9 mouse cellular contexts compared by ENCODE assay signal in the genomic region with DNA sequence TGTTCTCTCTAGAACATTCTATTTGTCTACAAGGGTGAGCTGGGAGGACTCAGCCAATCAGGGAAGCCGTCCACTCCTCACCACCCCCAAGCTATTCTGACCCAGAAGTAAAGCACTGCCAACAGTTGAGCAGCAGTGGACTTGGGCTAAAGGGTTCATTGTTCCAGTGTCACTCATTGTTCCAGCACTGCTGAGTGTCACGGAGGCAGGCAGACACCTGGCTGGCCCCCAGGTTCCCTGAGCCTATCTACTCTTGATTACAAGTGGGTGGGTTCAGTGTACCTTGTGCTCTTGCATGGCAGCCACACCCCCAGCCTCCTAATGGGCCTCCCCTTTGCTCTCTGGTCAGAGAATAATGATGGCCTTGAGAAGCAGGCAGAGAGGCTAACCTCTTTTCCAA. TPM values are rescaled to one million over a fixed set of nuclear protein-coding genes. Genes with fewer than 3 reads are reported as not detected.
DNase-seq lines count a peak whose midpoint lies in the region; ATAC-seq and TF ChIP-seq lines count a peak whose summit lies in the region.
"Had no signal": no experiment of that assay in that cellular context is flagged by ENCODE, and none has a peak within 500 bp of the region (broad histone marks: within the 10 kb centered on the region; RNA-seq: fewer than 3 reads in every experiment).

No protein-coding gene starts in this region.

- ATAC-seq in liver, embryonic 11.5 days (replicated peaks; ENCODE audit: low FRiP score), result no peak
- ATAC-seq in intestine, embryonic 15.5 days, result peak; percentile 98
- peak; percentile 97 for ATAC-seq in stomach, embryonic 16.5 days (ENCODE audit: insufficient read depth, low FRiP score)
- ATAC-seq in forebrain, postnatal 0 days, result no peak

- peaks cover 5% of the 10 kb centered on the region; the same call in 1 of the 2 replicates for H3K36me3 ChIP-seq in liver, adult 2 months (ENCODE audit: control insufficient read depth, insufficient read depth, low read length)
- H3K36me3 ChIP-seq in liver, embryonic 11.5 days (ENCODE audit: control insufficient read depth, insufficient read depth, low read length), result no peaks in the 10 kb centered on the region
- no peaks in the 10 kb centered on the region for H3K36me3 ChIP-seq in intestine, embryonic 15.5 days
- H3K36me3 ChIP-seq in stomach, embryonic 16.5 days (ENCODE audit: control insufficient read depth, insufficient read depth, low read length), result no peaks in the 10 kb centered on the region
- no peaks in the 10 kb centered on the region for H3K36me3 ChIP-seq in forebrain, postnatal 0 days (ENCODE audit: insufficient read depth)

- DNase-seq in liver, adult 2 months (ENCODE audit: extremely low read depth, low read depth, low spot score), result peak; percentile 100
- no peak for DNase-seq in liver, embryonic 11.5 days (ENCODE audit: low spot score)
- DNase-seq in kidney, postnatal 25 days, result peak; percentile 72 to 92
- DNase-seq in forebrain, postnatal 0 days, result no peak
- DNase-seq in gastrocnemius, adult 18-20 months (ENCODE audit: low spot score), result no peak
- DNase-seq: cerebellum, postnatal 36 days had no signal

- no peak overlapping the region for H3K4me3 ChIP-seq in liver, adult 2 months (ENCODE audit: insufficient read depth, low read depth, low read length)
- no peak overlapping the region for H3K4me3 ChIP-seq in liver, embryonic 11.5 days (ENCODE audit: low read depth, low read length)
- H3K4me3 ChIP-seq in intestine, embryonic 15.5 days (replicated peaks), result no peak overlapping the region
- no peak overlapping the region for H3K4me3 ChIP-seq in stomach, embryonic 16.5 days (replicated peaks; ENCODE audit: low read length)
- H3K4me3 ChIP-seq in forebrain, postnatal 0 days (ENCODE audit: low read depth, low read length), result no peak overlapping the region
- H3K4me3 ChIP-seq: myocyte had no signal

- peak overlapping the region; percentile 85 for H3K27ac ChIP-seq in liver, adult 2 months (replicated peaks; ENCODE audit: insufficient read depth, low read depth, low read length)
- H3K27ac ChIP-seq in liver, embryonic 11.5 days (ENCODE audit: low read depth, low read length), result no peak overlapping the region
- peak overlapping the region; percentile 79 for H3K27ac ChIP-seq in intestine, embryonic 15.5 days
- peak overlapping the region; percentile 94 for H3K27ac ChIP-seq in stomach, embryonic 16.5 days (ENCODE audit: low read length)
- no peak overlapping the region for H3K27ac ChIP-seq in forebrain, postnatal 0 days (ENCODE audit: low read depth, low read length)

- H3K27me3 ChIP-seq in liver, adult 2 months (ENCODE audit: control insufficient read depth, insufficient read depth, low read length), result no peaks in the 10 kb centered on the region
- H3K27me3 ChIP-seq in liver, embryonic 11.5 days (replicated peaks; ENCODE audit: control insufficient read depth, insufficient read depth, low read length), result no peaks in the 10 kb centered on the region
- H3K27me3 ChIP-seq in intestine, embryonic 15.5 days (replicated peaks), result no peaks in the 10 kb centered on the region
- H3K27me3 ChIP-seq in stomach, embryonic 16.5 days (ENCODE audit: control insufficient read depth, insufficient read depth, low read length), result no peaks in the 10 kb centered on the region
- no peaks in the 10 kb centered on the region for H3K27me3 ChIP-seq in forebrain, postnatal 0 days (ENCODE audit: insufficient read depth, low read length)

- WGBS in liver, adult 2 months, result 15% methylated on average over 2 of the region's 2 CpGs
- 46% methylated on average over 2 of the region's 2 CpGs for WGBS in liver, embryonic 11.5 days
- 46% methylated on average over 2 of the region's 2 CpGs for WGBS in intestine, embryonic 15.5 days
- WGBS in stomach, embryonic 16.5 days, result 51% methylated on average over 2 of the region's 2 CpGs
- 44% methylated on average over 2 of the region's 2 CpGs for WGBS in forebrain, postnatal 0 days

- no peak for TF ChIP-seq CTCF in liver, adult 2 months (IDR thresholded peaks at IDR 0.05; ENCODE audit: low read depth, low read length)
- no peak for TF ChIP-seq CTCF in forebrain, postnatal 0 days (IDR thresholded peaks at IDR 0.05; ENCODE audit: low read depth)

- TF ChIP-seq POLR2A in liver, adult 2 months (IDR thresholded peaks at IDR 0.05; ENCODE audit: extremely low read depth, insufficient read depth, low read length), result peak; percentile 14; the same call in 1 of the 2 replicates

- no peaks in the 10 kb centered on the region for H3K79me2 ChIP-seq in liver, adult 2 months (ENCODE audit: control insufficient read depth, insufficient read depth, low read length)

- peaks cover 14% of the 10 kb centered on the region for H3K4me1 ChIP-seq in liver, adult 2 months (ENCODE audit: control insufficient read depth, insufficient read depth, low read length)
- H3K4me1 ChIP-seq in liver, embryonic 11.5 days (replicated peaks; ENCODE audit: control insufficient read depth, insufficient read depth, low read length), result no peaks in the 10 kb centered on the region
- no peaks in the 10 kb centered on the region for H3K4me1 ChIP-seq in intestine, embryonic 15.5 days (replicated peaks)
- 0 out of 2 replicates have a peak, but pooled peaks cover 4% of the 10 kb centered on the region for H3K4me1 ChIP-seq in stomach, embryonic 16.5 days (ENCODE audit: control insufficient read depth, insufficient read depth, low read length)
- H3K4me1 ChIP-seq in forebrain, postnatal 0 days (ENCODE audit: insufficient read depth), result no peaks in the 10 kb centered on the region

- no peaks in the 10 kb centered on the region for H3K9me3 ChIP-seq in liver, embryonic 11.5 days (ENCODE audit: control insufficient read depth, low read length)
- H3K9me3 ChIP-seq in intestine, embryonic 15.5 days, result no peaks in the 10 kb centered on the region
- H3K9me3 ChIP-seq in stomach, embryonic 16.5 days (replicated peaks; ENCODE audit: control insufficient read depth, low read length), result no peaks in the 10 kb centered on the region
- no peaks in the 10 kb centered on the region for H3K9me3 ChIP-seq in forebrain, postnatal 0 days (ENCODE audit: low read length)

- no peak overlapping the region for H3K4me2 ChIP-seq in liver, embryonic 11.5 days
- H3K4me2 ChIP-seq in intestine, embryonic 15.5 days (replicated peaks), result no peak overlapping the region
- no peak overlapping the region for H3K4me2 ChIP-seq in stomach, embryonic 16.5 days (ENCODE audit: low read depth, low read length)
- H3K4me2 ChIP-seq in forebrain, postnatal 0 days (ENCODE audit: low read depth), result no peak overlapping the region

- H3K9ac ChIP-seq in liver, adult 2 months (ENCODE audit: low read depth, low read length), result no peak overlapping the region
- no peak overlapping the region for H3K9ac ChIP-seq in liver, embryonic 11.5 days (ENCODE audit: low read depth, low read length)
- no peak overlapping the region for H3K9ac ChIP-seq in intestine, embryonic 15.5 days
- no peak overlapping the region for H3K9ac ChIP-seq in stomach, embryonic 16.5 days (ENCODE audit: low read length)
- no peak overlapping the region for H3K9ac ChIP-seq in forebrain, postnatal 0 days

RNA-seq across cellular contexts. Expression of a gene that starts 15.7 kb away (rescaled TPM):
- 566 and 594 TPM in 2 replicates for total RNA-seq in liver, adult 2 months (2014; rRNA removed)
- polyA plus RNA-seq in liver, adult 2 months (2012; rRNA removed), result 465 and 525 TPM in 2 replicates
- polyA plus RNA-seq in liver, embryonic 11.5 days (2014; fragmentation: Nextera tagmentation; extraction: Ambion mirVana), result 59.7 and 65.4 TPM in 2 replicates
- polyA plus RNA-seq in intestine, embryonic 15.5 days (2015; fragmentation: Nextera tagmentation; extraction: Ambion mirVana), result 222 and 228 TPM in 2 replicates
- polyA plus RNA-seq in stomach, embryonic 16.5 days (2015; fragmentation: Nextera tagmentation; extraction: Ambion mirVana), result 102 and 103 TPM in 2 replicates
- total RNA-seq in forebrain, postnatal 0 days (2014; rRNA removed), result 127 and 140 TPM in 2 replicates
- polyA plus RNA-seq in forebrain, postnatal 0 days (2015; fragmentation: Nextera tagmentation; extraction: Ambion mirVana), result 100 and 101 TPM in 2 replicates
- total RNA-seq in gastrocnemius, adult 18-20 months (2021), result 10 to 100 TPM in 1 of 2 experiments, 1 to 10 TPM in 1; 8.4 to 11.4 TPM

Comparison
In these comparisons a context has a peak if more than half of its experiments do, and no peak if none do; other contexts are left out.
1. DNase-seq: peak in liver, adult 2 months (single experiment) and kidney, postnatal 25 days (2 of 2); none in liver, embryonic 11.5 days (single experiment), forebrain, postnatal 0 days (single experiment) and gastrocnemius, adult 18-20 months (single experiment).
2. H3K27ac ChIP-seq: peak in liver, adult 2 months (single experiment), intestine, embryonic 15.5 days (single experiment) and stomach, embryonic 16.5 days (single experiment); none in liver, embryonic 11.5 days (single experiment) and forebrain, postnatal 0 days (single experiment).
3. ATAC-seq: peak in intestine, embryonic 15.5 days (single experiment) and stomach, embryonic 16.5 days (single experiment); none in liver, embryonic 11.5 days (single experiment) and forebrain, postnatal 0 days (single experiment).